Mouse (Mus musculus) frontal cortex, adult (tissue): ENCODE results near the gene Klhl25.
"Not testable (repeated sequence)": the region's sequence is repeated elsewhere in the genome, so short reads cannot be mapped to it uniquely, and the experiment has no call there.

ENCODE experiments used
- ATAC-seq: cut with Nextera tagmentation; 2 replicates; pipeline ENCODE4 v1.9.2; 2017; ENCODE audit warnings: mild to moderate bottlenecking, moderate library complexity, mixed read lengths; ENCODE audit not compliant: low TSS enrichment

The Klhl25 gene

GRCm38 (mm10) chr7:75848115-75848775 lies at the start of gene Klhl25:
Gene Klhl25 (plus strand): TSS chr7:75848310.
- ATAC-seq, result peak; percentile 98

DNA sequence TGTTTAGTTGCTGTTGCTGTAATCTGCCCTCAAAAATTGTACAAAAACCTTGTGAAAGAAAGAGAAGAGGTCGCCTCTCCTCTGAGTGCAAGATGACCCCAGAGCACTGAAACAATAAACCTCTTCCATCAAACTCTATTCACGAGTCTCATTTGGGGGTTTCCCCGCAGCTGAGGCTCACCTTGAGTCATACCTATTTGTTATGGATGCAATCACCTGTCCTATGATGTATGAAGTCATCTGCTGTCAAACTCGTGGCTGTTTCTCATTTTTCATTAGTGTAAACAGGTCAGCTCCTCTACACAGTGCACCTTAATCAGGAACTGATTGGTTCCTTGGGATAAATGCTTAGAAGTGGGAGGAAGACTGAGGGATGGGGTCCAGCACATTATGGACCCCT lies 47.6 kb upstream of the Klhl25 start:
- ATAC-seq, result no peak

DNA sequence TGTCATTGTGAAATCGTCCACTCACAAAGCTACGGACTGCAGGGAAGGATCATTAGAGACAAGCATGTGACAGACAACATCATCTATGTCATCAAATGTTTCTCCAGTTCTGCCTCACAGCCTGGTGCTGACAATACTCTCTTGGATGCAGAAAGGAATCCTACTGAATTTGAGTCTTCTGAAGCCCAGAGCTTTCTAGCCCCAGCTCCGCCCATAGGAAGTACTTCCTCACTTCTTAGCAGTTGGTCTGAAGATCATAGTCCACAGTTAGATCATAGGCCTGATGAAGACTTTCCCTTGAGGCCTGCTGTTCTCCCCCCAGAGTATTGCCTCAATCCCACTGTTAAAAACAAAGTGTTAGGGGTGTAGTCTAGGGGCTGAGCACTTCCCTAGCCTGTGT lies 47.1 kb upstream of the Klhl25 start:
- ATAC-seq, result no peak

DNA sequence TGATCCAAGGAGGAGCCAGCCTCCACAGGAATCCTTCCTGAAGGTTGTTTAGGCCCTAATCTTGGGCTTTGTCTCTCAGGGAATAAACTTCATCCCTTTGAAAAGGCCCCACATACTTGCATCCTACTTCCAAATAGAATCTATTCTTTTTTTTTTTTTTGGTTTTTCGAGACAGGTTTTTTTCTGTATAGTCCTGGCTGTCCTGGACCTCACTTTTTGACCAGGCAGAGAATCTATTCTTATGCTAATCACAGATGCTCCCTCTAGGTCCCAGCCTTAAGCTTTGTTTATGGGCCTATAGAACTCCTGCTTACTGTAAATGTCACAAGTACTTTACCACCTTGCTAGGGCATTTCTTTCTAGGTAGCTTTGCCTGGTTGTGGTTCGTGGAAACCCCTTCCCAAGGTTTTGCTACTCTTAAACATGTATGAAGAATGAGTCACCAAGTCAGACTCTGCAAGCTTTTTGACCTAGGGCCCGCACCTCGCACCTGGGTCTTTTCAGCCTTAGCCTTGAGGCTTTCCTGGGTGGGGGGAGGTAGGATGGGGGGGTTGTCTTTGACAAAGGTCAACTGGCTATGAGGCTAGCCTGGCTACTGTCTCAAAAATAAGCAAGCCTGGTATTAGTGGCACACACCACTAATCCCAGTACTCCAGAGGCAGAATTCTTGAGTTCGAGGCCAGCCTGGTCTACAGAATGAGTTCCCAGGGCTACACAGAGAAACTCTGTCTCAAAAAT lies 46.3 kb upstream of the Klhl25 start:
- ATAC-seq, result no peak

GRCm38 (mm10) chr7:75802887-75803286 lies 45.2 kb upstream of the Klhl25 start:
- ATAC-seq, result no peak

DNA sequence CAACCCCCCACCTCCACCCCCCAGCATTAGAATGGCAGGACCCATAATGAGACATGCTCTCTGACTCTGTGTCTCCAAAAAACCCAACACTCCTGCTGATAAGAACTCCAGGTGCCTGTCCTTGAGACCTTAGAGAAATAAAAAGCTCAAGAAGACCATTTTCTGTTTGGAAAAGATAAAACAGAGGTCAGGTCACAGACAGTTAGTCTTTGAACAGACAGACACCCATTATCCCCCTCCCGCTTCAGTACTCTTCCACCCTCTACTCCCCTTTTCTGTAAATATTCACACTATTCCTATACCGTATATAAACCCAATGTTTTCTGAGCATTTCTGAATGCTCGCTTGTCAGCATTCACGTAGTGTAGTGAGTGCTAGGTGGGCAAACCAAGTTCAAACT lies 41.9 kb upstream of the Klhl25 start:
- ATAC-seq, result no peak

DNA sequence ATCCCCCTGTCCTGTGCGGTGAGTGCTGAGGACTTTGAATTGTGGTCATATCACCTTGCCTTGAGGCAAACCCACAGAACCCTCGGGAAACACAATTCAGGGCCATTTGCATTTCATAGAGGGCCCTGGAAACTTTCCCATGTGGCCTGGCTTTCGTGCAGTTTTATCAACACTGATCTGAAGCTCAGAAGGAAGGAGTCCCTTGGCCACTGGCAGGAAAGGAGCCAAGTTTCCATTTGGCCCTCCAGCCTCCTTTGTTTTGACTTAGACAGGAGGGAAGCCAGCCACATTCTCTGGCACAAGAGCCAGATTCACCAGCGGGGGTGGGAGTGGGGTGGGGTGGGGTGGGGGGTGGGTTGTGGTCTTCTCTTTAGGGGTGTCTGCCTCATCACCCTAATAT lies 41.4 kb upstream of the Klhl25 start:
- ATAC-seq, result no peak

- ATAC-seq, result no peak
These were observed 40.4 kb upstream of the Klhl25 start for GRCm38 (mm10) chr7:75807460-75808304.

DNA sequence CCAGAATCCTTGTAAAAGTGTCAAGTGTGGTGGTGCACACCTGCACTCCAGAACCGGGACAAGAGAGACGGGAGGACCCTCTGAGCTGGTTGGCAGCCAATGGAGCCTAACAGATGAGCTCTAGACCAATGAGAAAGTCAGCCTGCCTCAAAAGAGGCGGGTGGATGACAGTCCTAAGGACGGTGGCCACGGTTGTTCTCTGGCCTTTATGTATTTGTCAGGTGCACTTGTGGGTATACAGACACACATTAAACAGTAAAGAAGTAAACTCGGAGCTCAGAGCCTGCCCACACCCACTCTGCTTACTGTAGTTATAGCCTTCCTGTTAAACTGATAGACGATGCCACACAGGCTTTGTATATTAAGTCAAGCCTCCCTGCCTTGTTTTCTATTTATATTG lies 27.4 kb upstream of the Klhl25 start:
- ATAC-seq, result no peak

- ATAC-seq, result no peak
These were observed 25.9 kb upstream of the Klhl25 start for GRCm38 (mm10) chr7:75822087-75822668.

- no peak for ATAC-seq
These were observed 25.0 kb upstream of the Klhl25 start for GRCm38 (mm10) chr7:75823071-75823470.

DNA sequence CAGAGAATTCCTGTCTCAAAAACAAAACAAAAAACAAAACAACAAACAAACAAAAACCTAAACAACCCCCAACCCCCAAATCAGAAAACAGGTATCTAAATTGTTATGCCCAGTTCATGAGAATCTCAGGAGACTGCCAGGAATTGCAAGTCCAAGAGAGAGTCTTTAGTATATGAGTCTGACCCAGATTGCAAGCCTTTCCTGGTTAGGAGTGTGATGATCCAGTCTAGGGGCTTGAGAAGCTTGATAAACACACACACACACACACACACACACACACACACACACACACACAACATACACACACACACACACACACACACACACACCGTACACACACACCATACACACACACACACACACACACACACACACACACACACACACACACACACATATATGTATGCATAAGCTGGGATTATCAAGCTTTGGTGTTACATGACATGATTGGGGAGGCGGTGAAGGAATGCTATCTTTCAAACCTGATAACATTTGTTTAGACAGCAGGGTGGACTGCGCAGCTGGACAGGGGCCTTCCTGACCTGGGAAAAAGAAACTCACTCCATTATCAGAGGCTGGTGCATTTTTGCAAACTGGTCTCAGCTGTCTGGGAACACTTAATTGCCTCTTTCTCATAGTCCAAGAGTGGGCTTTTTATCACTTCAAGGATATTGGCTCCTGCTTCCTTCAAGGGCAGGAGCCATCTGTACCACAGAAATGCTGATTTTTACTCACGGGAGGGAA lies 21.6 kb upstream of the Klhl25 start:
- ATAC-seq, result no peak

DNA sequence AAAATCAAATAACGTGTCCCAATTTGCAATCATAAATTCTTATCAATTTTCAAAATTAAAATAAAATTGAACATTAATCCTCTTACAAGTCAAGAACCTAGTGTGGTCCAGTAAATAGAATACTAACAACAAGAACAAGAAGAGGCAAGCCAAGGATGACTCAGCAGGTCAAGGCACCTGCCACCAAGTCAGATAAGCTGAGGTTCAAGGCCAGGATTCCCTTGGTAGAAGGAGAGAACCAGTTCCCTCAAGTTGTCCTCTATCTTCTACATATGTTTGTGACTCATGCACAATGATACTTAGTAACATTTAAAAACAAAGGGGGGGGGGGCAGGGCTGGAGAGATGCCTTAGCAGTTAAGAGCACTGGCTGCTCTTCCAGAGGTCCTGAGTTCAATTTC lies 20.8 kb upstream of the Klhl25 start:
- no peak for ATAC-seq

DNA sequence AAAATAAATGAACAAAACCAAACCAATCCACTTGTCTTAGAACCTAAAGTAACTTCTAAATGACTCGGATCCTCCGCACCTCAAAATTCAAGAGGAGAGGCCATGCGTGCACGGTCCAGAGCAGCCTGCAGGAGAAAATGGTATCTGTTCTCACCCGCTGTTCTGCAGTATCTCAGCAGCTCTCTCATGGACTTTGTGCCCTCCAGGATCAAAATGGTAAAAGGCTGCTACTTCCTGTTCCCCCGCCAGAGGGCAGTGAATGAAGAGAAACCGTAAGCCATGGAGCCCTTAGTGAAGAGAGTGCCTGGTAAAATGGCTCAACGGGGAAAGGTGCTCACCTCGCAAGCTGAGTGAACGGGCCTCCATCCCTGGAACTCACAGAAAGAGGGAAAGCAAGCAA lies 20.3 kb upstream of the Klhl25 start:
- ATAC-seq, result peak; percentile 95

GRCm38 (mm10) chr7:75828536-75828935 lies 19.6 kb upstream of the Klhl25 start:
- ATAC-seq, result no peak

GRCm38 (mm10) chr7:75830251-75831060 lies 17.7 kb upstream of the Klhl25 start:
- ATAC-seq, result no peak

DNA sequence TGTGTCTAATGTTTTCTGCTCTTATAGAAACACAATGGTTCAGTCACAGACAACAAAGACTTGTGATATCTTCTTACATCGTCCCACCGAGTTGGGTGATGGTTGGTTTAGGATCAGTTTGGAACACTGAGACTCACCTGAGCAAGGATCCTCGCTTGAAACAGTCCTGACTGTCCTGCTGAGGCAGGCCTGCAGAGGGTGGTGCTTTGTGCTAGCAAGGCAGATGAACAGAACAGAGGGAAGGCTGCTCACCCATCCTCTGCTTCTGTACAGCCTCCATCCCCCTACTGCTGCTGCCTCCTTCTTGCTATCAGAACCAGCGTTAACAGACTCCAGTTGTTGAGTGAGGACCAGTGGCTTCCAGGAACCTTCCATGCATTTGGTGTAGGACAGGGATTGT lies 14.2 kb upstream of the Klhl25 start:
- ATAC-seq, result not testable (repeated sequence)

- ATAC-seq, result not testable (repeated sequence)
These were observed 13.0 kb upstream of the Klhl25 start for GRCm38 (mm10) chr7:75834932-75835631.

GRCm38 (mm10) chr7:75840071-75840470 lies 8.0 kb upstream of the Klhl25 start:
- ATAC-seq, result no peak

GRCm38 (mm10) chr7:75842306-75842705 lies 5.8 kb upstream of the Klhl25 start:
- ATAC-seq, result no peak
